Mouse (Mus musculus) mesoderm, embryonic 11.5 days (tissue): Measurements from ENCODE around the gene Rasa2.

Experiments
- DNase-seq: peaks from one replicate; pipeline ENCODE4 v3.0.0-alpha.2; 2012; ENCODE audit warnings: low read depth, low spot score

Gene Rasa2

GRCm38 (mm10) chr9:96639451-96639850, 8.0 kb upstream of the Rasa2 start:
- no peak for DNase-seq

GRCm38 (mm10) chr9:96638508-96638907, 7.1 kb upstream of the Rasa2 start:
- DNase-seq: no peak

- no peak for DNase-seq
Observed at GRCm38 (mm10) chr9:96637157-96637548, 5.7 kb upstream of the Rasa2 start.

- no peak for DNase-seq
Observed at GRCm38 (mm10) chr9:96636423-96637156, 5.2 kb upstream of the Rasa2 start.

- no peak for DNase-seq
Observed at GRCm38 (mm10) chr9:96635899-96636298, 4.5 kb upstream of the Rasa2 start.

GRCm38 (mm10) chr9:96635176-96635575, 3.8 kb upstream of the Rasa2 start:
- no peak for DNase-seq

GRCm38 (mm10) chr9:96633771-96634170, 2.4 kb upstream of the Rasa2 start:
- DNase-seq: no peak

- DNase-seq: no peak
Observed at GRCm38 (mm10) chr9:96632756-96633155, 1.3 kb upstream of the Rasa2 start.

GRCm38 (mm10) chr9:96632073-96632690, 765 bp upstream of the Rasa2 start:
- no peak for DNase-seq

GRCm38 (mm10) chr9:96630571-96631388, 637 bp downstream of the Rasa2 start:
- peak; percentile 54 for DNase-seq

GRCm38 (mm10) chr9:96629151-96629550, 2.3 kb downstream of the Rasa2 start:
- no peak for DNase-seq

- DNase-seq: no peak
Observed at GRCm38 (mm10) chr9:96627557-96628085, 3.8 kb downstream of the Rasa2 start.

GRCm38 (mm10) chr9:96627042-96627441, 4.4 kb downstream of the Rasa2 start:
- DNase-seq: no peak

GRCm38 (mm10) chr9:96618448-96619176, 12.8 kb downstream of the Rasa2 start:
- no peak for DNase-seq

GRCm38 (mm10) chr9:96612297-96612696, 19.1 kb downstream of the Rasa2 start:
- DNase-seq: no peak

GRCm38 (mm10) chr9:96611693-96612293, 19.6 kb downstream of the Rasa2 start:
- no peak for DNase-seq

GRCm38 (mm10) chr9:96610813-96611212, 20.6 kb downstream of the Rasa2 start:
- DNase-seq: no peak

- DNase-seq: no peak
Observed at GRCm38 (mm10) chr9:96603416-96603815, 28.0 kb downstream of the Rasa2 start.

- DNase-seq: no peak
Observed at GRCm38 (mm10) chr9:96597899-96598298, 33.5 kb downstream of the Rasa2 start.

GRCm38 (mm10) chr9:96592670-96593600, 38.5 kb downstream of the Rasa2 start:
- DNase-seq: no peak
